1 mouse cellular context compared by ENCODE assay signal in the genomic region with DNA sequence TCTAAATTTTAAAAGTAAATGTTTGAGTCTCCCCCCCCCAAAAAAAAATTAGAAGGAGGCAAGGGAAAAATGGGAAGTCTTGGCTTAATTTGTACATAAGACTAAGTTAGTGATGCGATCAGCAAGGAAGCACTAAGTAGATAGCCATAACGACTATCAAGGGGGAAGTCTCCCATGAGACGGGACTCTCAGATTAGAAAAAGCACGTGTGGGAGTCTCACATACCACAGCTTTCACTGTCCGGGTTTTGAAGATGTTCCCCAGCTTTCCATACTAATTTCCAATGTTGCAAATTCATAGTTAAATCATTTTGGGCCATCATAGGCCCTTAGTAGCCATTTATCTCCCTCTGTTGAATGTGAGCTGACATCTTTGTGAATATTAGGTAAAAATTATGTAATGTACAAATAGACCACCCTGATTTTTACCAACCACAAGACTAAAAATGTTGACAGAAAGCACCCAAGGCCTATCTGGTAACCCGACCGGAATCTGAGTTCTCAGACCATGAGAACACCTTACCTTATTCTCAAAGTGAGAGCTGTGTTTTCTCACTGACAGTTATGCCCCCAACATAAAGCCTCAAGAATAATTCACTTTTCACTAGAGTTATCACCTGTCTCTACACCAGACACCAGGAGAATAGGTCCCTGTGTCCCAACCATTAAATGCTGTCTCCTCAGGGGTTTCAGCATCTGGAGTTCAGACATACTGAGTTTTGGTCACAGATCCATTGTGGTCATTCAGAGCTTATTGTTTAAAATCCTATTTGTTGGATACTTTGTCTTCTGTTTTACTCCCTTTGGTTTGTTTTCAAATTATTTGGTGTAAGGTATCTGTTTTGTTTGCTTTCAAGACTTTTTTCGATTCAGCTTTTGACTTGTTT.
TF ChIP-seq lines count a peak whose summit lies in the region.

No protein-coding gene starts in this region.

TF ChIP-seq in MEL, 35 proteins besides CTCF, POLR2A, EP300 and RAD21 (continued from another document):
- TF ChIP-seq USF1 (IDR thresholded peaks at IDR 0.05; ENCODE audit: low read depth, low read length) (no peak), NELFE (IDR thresholded peaks at IDR 0.05; ENCODE audit: low read depth, low read length) (peak; percentile 39; the same call in 1 of the 2 replicates)
TF ChIP-seq in MEL: peak in this region for 6.
